Mouse (Mus musculus): ENCODE results near the gene Npr1.

DNA sequence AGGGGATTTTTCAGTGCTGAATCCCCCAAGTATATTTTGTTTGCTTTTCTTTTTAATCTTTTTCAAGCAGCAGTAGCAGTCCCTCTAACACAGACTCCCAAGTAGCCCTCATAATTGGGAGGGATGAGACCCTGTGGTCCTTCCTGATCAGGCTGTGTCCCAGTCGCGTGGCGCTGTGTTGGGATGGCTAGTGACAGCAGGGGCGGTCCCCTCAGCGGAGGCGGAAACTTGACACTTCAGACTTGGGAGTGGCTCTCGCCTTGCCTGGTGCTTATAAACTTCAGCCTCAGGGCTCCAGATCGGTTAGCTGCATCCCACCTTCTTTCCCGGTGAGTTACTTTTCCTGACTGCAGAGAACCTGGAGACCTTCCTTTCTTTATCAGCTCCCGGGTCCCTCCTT lies 49.0 kb upstream of the Npr1 start:
- TF ChIP-seq CTCF (IDR thresholded peaks at IDR 0.05; ENCODE audit: extremely low read depth, insufficient read depth, insufficient read length, insufficient replicate concordance) (no peak), POLR2A (IDR thresholded peaks at IDR 0.05; ENCODE audit: low read depth, low read length) (peak; percentile 10; the same call in 1 of the 2 replicates)

Measured in spleen, adult 2 months (tissue).